ENCODE assay signal across 18 mouse cellular contexts in the genomic region with DNA sequence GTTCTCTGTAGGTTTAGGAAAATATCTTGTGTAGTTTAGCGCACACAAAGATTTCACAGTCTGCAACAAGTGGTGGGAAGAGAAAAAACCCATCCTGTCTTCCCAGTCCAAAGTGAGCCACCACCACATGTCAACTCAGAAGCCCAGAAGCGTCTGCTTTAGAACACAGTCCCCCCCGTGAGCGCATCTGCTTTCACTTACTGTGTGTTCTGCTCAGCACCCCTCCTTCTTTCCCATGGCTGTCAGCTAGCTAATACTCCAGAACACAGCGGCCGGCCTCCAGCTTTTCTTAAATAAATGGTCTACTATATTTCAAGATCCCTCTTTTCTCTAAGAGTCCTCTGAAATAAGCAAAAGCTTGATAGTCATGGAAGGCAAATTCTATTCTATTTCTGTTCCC. TPM values are rescaled to one million over a fixed set of nuclear protein-coding genes. Genes with fewer than 3 reads are reported as not detected.
DNase-seq lines count a peak whose midpoint lies in the region; ATAC-seq lines count a peak whose summit lies in the region.
"Had no signal": no experiment of that assay in that cellular context is flagged by ENCODE, and none has a peak within 500 bp of the region (broad histone marks: within the 10 kb centered on the region; RNA-seq: fewer than 3 reads in every experiment).

No protein-coding gene starts in this region.

- H3K27ac ChIP-seq in hindbrain, embryonic 11.5 days (ENCODE audit: low read depth, low read length), result no peak overlapping the region
- no peak overlapping the region for H3K27ac ChIP-seq in hindbrain, embryonic 12.5 days
- no peak overlapping the region for H3K27ac ChIP-seq in limb, embryonic 10.5 days
- H3K27ac ChIP-seq: gastrocnemius, adult 2 months; lung, embryonic 15.5 days had no signal

- H3K4me3 ChIP-seq in hindbrain, embryonic 11.5 days (ENCODE audit: low read depth, low read length), result no peak overlapping the region
- H3K4me3 ChIP-seq in hindbrain, embryonic 12.5 days, result no peak overlapping the region
- no peak overlapping the region for H3K4me3 ChIP-seq in limb, embryonic 10.5 days
- H3K4me3 ChIP-seq: gastrocnemius, adult 2 months; heart, adult 2 months; lung, embryonic 15.5 days; myocyte had no signal

- no peak overlapping the region for H3K9ac ChIP-seq in hindbrain, embryonic 11.5 days (ENCODE audit: low read depth, low read length)
- no peak overlapping the region for H3K9ac ChIP-seq in hindbrain, embryonic 12.5 days
- H3K9ac ChIP-seq: lung, embryonic 15.5 days had no signal

- H3K4me2 ChIP-seq in hindbrain, embryonic 11.5 days (replicated peaks; ENCODE audit: low read depth, low read length), result no peak overlapping the region
- no peak overlapping the region for H3K4me2 ChIP-seq in hindbrain, embryonic 12.5 days (replicated peaks)
- H3K4me2 ChIP-seq: liver, embryonic 11.5 days; lung, embryonic 15.5 days had no signal

- 76% methylated on average over 6 of the region's 6 CpGs for WGBS in hindbrain, embryonic 11.5 days
- 65% methylated on average over 6 of the region's 6 CpGs for WGBS in hindbrain, embryonic 12.5 days
- WGBS in limb, embryonic 10.5 days, result 51% methylated on average over 6 of the region's 6 CpGs

- H3K4me1 ChIP-seq in hindbrain, embryonic 11.5 days (replicated peaks; ENCODE audit: control insufficient read depth, insufficient read depth, low read length), result no peaks in the 10 kb centered on the region
- no peaks in the 10 kb centered on the region for H3K4me1 ChIP-seq in hindbrain, embryonic 12.5 days
- 0 out of 2 replicates have a peak, but pooled peaks cover 4% of the 10 kb centered on the region for H3K4me1 ChIP-seq in limb, embryonic 10.5 days

- H3K27me3 ChIP-seq in hindbrain, embryonic 11.5 days (ENCODE audit: control insufficient read depth, insufficient read depth, low read length), result no peaks in the 10 kb centered on the region
- H3K27me3 ChIP-seq in hindbrain, embryonic 12.5 days, result no peaks in the 10 kb centered on the region
- H3K27me3 ChIP-seq in limb, embryonic 10.5 days (ENCODE audit: low read depth, poor library complexity, severe bottlenecking), result no peaks in the 10 kb centered on the region
- H3K27me3 ChIP-seq: lung, embryonic 15.5 days had no signal

- H3K9me3 ChIP-seq in hindbrain, embryonic 11.5 days (ENCODE audit: control insufficient read depth, low read length), result no peaks in the 10 kb centered on the region
- H3K9me3 ChIP-seq in hindbrain, embryonic 12.5 days (replicated peaks), result no peaks in the 10 kb centered on the region
- H3K9me3 ChIP-seq in limb, embryonic 10.5 days (replicated peaks), result no peaks in the 10 kb centered on the region
- H3K9me3 ChIP-seq: G1E; lung, embryonic 15.5 days had no signal

- no peak for ATAC-seq in hindbrain, embryonic 11.5 days (ENCODE audit: low FRiP score)
- ATAC-seq in hindbrain, embryonic 12.5 days (ENCODE audit: low FRiP score), result no peak
- ATAC-seq: intestine, postnatal 0 days had no signal

- DNase-seq in hindbrain, embryonic 11.5 days (ENCODE audit: low spot score), result peak; percentile 24
- DNase-seq in embryo, embryonic 10 days (ENCODE audit: low spot score), result peak; percentile 64
- DNase-seq in embryo, embryonic 9.5 days (ENCODE audit: extremely low spot score), result peak; percentile 24
- peak; percentile 45 for DNase-seq in limb, embryonic 10.5 days (ENCODE audit: low spot score)
- DNase-seq in cerebellum, postnatal 14 days, result no peak
- DNase-seq in lung, postnatal 36 days, result no peak
- DNase-seq: cerebellum, adult 11-12 months; gastrocnemius, adult 2 months; heart, adult 2 months; kidney, postnatal 10 days; right cerebral cortex, postnatal 25 days; thymus, adult 18-20 months had no signal

- no peaks in the 10 kb centered on the region for H3K36me3 ChIP-seq in hindbrain, embryonic 11.5 days (ENCODE audit: control insufficient read depth, insufficient read depth, low read length)
- H3K36me3 ChIP-seq in hindbrain, embryonic 12.5 days, result no peaks in the 10 kb centered on the region
- no peaks in the 10 kb centered on the region for H3K36me3 ChIP-seq in limb, embryonic 10.5 days
- H3K36me3 ChIP-seq: lung, embryonic 15.5 days had no signal

RNA-seq across cellular contexts. Expression of gene Rwdd2a, which starts 57.6 kb away (rescaled TPM):
- 4.4 and 5.0 TPM in 2 replicates for polyA plus RNA-seq in hindbrain, embryonic 11.5 days (2014; fragmentation: Nextera tagmentation; extraction: Ambion mirVana)
- 5.0 and 5.1 TPM in 2 replicates for polyA plus RNA-seq in hindbrain, embryonic 12.5 days (2016; fragmentation: Nextera tagmentation; extraction: Ambion mirVana)
- 1.6 and 2.6 TPM in 2 replicates for polyA plus RNA-seq in limb, embryonic 10.5 days (2016; fragmentation: Nextera tagmentation; extraction: Ambion mirVana)

RNA-seq across cellular contexts. Expression of gene Pgm3, which starts 57.7 kb away (rescaled TPM):
- polyA plus RNA-seq in hindbrain, embryonic 11.5 days (2014; fragmentation: Nextera tagmentation; extraction: Ambion mirVana), result 43.6 and 49.8 TPM in 2 replicates
- 40.4 and 41.4 TPM in 2 replicates for polyA plus RNA-seq in hindbrain, embryonic 12.5 days (2016; fragmentation: Nextera tagmentation; extraction: Ambion mirVana)
- 34.2 and 37.2 TPM in 2 replicates for polyA plus RNA-seq in limb, embryonic 10.5 days (2016; fragmentation: Nextera tagmentation; extraction: Ambion mirVana)

Comparison
In these comparisons a context has a peak if more than half of its experiments do, and no peak if none do; other contexts are left out.
1. DNase-seq: peak in hindbrain, embryonic 11.5 days (single experiment), embryo, embryonic 10 days (single experiment), embryo, embryonic 9.5 days (single experiment) and limb, embryonic 10.5 days (single experiment); none in cerebellum, postnatal 14 days (0 of 2) and lung, postnatal 36 days (single experiment).